Mouse (Mus musculus): ENCODE data around the gene Azgp1.
"Not testable (repeated sequence)": the region's sequence is repeated elsewhere in the genome, so short reads cannot be mapped to it uniquely, and the experiment has no call there.

GRCm38 (mm10) chr5:137933934-137934333 is 47.4 kb upstream of the Azgp1 start:
- TF ChIP-seq CTCF, EP300 (IDR thresholded peaks at IDR 0.05; ENCODE audit: low read depth): not testable (repeated sequence)
